Mouse (Mus musculus) stomach, postnatal 0 days (tissue): ENCODE data around the gene Msx3.

Experiments used
- CTCF ChIP-seq: IDR thresholded peaks from 2 replicates; pipeline ENCODE4 v1.5.1; 2016; ENCODE audit warnings: antibody characterized with exemption, low read depth, mild to moderate bottlenecking, moderate library complexity
- EP300 ChIP-seq: optimal IDR thresholded peaks from 2 replicates; pipeline ENCODE3; 2016; ENCODE audit warnings: antibody characterized with exemption

DNA sequence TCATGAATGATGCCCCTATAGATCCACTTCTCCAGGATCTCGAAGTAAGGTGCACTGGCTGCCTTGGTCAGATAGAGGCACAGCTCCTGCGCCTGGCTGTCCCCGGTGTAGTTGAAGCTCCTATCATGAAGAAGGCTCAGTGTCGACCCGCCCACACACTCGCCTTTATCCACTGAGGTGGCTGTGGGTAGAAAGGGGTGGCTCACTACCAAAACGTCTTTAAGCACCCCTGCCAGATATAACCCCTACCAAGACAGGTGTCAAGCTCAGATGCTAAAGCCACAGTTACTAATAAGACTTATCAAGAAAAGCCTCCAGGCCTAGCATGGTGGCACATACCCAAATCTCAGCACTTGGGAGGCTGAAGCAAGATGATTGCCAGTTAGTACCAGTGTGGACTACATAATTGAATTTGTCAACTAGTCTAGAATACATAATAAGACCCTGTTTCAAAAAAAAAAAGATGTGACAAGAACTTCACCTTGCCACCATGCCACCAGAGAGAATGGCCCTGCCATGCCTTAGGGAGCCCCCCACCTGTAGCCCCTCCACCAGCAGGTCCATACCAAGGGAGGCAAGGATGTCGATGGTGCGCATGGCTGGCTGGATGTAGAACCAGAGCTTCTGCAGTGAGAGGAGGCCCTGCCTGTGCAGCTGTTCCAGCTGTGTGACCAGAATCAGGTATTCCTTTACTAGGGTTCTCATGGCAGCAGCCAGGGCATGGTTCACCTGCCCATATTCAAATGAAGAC lies 41.9 kb downstream of the Msx3 start:
- TF ChIP-seq CTCF = no peak
- no peak for TF ChIP-seq EP300
